Mouse (Mus musculus) forelimb bud, embryonic 11.5 days (tissue): ENCODE data around the gene Nup50.

Experiments
- DNase-seq: peaks from one replicate; pipeline ENCODE4 v3.0.0-alpha.2; 2012; ENCODE audit warnings: low read depth, low spot score

The Nup50 gene

GRCm38 (mm10) chr15:84953259-84953658 lies 30.0 kb downstream of the Nup50 start:
- DNase-seq, result no peak

- DNase-seq, result peak; percentile 16
Measured at GRCm38 (mm10) chr15:84957851-84958250, 34.6 kb downstream of the Nup50 start.

DNA sequence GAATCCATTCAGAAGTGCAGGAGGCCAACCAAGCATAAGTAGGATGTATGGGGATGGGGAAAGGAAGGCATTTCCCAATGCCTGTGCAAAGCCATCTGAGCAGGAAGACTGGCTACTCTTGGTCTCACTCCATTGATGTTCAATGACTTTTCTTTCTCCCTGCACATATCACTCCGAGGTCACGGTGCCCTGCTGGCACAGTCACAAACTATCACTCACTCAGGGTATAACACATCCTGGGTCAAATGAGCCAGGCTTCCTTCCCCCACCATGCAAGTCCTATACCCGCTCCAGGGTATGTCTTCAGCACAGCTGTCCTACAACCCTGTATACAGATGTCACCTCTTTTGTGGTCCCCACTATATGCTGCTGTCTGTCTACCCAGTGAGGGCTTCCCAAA lies 35.1 kb downstream of the Nup50 start:
- DNase-seq, result no peak

DNA sequence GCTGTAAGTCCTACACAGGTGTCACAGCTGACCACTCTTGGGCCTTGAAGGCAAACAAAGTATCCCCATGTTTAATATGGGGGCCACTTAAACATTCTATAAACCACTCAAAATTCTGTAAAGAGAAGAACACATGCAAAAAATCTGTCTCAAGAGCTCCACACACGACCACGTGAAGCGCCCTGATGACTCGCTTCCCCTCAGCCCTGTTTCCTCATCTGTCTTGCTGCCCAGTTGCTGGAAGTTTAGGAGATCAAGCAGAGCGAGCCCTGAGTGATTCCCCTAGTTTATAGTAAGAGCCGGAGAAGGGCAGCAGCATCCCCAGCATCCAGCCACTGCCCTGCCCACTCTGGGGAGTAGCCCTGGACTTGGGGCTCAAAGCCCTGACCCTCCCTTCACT lies 36.7 kb downstream of the Nup50 start:
- no peak for DNase-seq

- DNase-seq, result no peak
Measured at GRCm38 (mm10) chr15:84960692-84961091, 37.5 kb downstream of the Nup50 start.

DNA sequence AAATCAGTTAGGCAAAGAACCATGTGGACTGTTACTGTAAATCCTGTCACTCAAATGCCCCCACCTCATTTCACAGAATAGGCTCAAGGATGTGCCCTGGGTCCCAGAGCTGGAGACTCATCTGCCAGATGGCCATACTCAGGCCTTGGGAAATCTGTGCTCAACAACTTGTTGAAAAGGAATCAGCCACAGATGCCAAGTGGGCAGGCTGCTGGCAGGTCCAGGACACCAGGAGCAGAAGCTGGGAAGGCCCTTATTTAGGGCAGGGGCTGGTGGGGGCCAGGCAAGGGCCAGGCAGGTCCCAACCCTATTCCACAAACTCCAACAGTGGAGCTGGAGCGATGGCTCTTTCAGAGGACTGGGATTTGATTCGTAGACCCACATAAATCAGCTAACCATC lies 39.3 kb downstream of the Nup50 start:
- no peak for DNase-seq

DNA sequence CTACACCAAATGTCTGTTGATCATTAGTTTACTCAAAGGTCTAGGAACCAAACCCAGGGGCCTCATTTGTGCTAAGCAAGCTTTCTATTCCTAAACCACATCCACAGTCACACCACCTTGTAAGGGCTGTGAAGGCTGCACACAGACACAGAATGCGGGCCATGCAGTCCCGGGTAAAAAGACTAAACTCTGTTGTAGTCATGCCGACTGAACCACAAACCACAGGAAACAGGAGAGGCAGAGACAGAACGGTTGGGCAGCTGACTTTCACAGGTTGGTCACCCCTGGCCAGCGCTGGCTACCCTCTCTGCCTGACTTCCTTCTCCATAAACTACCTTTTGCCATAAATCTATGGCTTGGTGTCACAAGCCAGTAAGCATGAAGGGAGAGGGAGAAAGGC lies 41.6 kb downstream of the Nup50 start:
- no peak for DNase-seq

- peak; percentile 81 for DNase-seq
Measured at GRCm38 (mm10) chr15:84965575-84966360, 42.6 kb downstream of the Nup50 start.

DNA sequence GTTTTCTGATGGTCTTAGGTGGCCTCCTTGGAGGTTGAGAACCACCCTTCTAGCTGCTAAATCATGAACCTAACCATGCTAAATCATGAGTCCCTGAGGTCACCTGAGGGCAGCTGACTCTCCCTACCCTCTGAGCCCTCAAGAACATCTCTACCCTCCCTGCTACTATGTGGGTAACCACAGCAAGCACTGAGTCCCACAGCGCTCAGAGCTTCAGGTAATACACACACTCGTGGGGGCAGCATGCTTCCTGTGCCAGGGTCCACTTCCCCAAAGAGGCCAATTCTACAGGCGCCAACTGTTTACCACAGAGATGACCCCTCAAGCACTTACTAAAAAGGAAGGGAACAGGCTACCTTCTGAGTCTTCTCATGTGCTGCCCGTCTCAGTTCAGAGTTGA lies 45.3 kb downstream of the Nup50 start:
- DNase-seq, result no peak

GRCm38 (mm10) chr15:84972860-84973543 lies 49.8 kb downstream of the Nup50 start:
- no peak for DNase-seq

GRCm38 (mm10) chr15:84973544-84973871 lies 50.3 kb downstream of the Nup50 start:
- no peak for DNase-seq

GRCm38 (mm10) chr15:84975729-84976128 lies 52.5 kb downstream of the Nup50 start:
- DNase-seq, result no peak

DNA sequence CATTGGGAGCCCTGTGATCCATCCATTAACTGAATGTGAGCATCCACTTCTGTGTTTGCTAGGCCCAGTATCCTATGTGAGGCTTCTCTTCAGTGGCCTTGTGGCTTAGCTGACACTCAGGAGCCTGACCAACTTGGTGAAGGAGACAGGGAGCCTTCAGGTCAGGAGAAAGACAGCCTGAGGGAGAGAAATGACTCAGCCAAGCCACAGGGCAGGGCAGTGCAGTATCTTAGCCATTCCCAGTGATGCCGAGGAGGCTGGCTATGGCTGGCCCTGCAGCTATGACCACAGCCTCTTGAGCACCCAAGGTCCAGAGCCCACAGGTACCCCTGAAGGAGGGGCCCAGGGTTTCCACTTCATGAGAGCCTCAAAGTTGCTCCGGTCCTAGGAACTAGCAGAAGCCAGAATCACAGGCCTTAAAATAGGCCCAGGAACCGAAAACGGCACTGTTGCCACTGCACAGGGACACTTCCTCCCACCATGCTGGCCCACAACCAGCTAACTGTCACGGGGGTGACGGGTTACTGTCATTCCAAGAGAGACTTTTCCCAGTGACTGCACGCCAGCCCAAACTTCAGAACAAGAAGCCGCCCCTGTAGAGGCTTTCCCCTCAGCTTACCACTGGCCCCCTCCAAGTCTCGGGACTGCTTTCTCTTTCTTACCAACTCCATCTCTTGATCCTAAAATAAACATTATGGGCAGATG lies 58.5 kb downstream of the Nup50 start:
- DNase-seq, result no peak

DNA sequence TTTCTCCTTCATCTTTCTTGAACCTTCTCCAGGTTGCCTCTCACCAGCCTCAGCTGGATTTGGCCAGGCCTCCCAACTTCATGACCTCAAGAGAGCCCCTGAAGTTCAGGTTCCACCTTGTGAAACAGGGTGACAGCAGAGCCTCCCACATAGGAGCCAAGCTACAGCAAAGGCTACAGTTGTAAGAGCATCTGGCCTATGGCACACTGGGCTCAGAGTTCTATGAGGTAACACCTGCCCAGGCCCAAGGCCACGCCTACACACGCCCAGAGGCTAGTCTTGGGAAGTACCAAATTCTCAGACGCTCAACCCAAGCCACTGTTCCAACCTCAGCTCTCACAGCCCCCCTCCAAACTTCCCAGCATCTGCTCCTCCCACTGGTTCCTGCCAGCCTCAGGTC lies 59.7 kb downstream of the Nup50 start:
- no peak for DNase-seq

DNA sequence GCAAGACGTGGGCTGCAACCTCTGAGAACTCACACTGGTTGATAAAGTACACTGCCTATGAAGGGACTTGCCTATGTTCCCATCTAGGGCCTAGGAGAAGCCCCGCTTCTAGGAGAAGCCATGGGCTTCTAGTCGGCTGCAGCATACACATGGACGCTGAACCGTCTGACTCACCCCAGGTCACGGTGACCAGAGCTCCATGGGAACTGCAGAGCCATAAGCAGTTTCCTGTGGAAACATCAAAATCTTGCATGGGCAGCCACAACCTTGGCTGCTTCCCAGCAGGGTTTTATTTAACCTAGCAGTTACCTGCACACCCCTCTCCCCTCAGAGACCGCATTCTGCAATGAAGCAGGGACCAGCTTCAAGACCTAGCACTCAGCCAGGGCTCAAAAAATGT lies 60.5 kb downstream of the Nup50 start:
- DNase-seq, result no peak

GRCm38 (mm10) chr15:84985516-84986160 lies 62.4 kb downstream of the Nup50 start:
- no peak for DNase-seq

DNA sequence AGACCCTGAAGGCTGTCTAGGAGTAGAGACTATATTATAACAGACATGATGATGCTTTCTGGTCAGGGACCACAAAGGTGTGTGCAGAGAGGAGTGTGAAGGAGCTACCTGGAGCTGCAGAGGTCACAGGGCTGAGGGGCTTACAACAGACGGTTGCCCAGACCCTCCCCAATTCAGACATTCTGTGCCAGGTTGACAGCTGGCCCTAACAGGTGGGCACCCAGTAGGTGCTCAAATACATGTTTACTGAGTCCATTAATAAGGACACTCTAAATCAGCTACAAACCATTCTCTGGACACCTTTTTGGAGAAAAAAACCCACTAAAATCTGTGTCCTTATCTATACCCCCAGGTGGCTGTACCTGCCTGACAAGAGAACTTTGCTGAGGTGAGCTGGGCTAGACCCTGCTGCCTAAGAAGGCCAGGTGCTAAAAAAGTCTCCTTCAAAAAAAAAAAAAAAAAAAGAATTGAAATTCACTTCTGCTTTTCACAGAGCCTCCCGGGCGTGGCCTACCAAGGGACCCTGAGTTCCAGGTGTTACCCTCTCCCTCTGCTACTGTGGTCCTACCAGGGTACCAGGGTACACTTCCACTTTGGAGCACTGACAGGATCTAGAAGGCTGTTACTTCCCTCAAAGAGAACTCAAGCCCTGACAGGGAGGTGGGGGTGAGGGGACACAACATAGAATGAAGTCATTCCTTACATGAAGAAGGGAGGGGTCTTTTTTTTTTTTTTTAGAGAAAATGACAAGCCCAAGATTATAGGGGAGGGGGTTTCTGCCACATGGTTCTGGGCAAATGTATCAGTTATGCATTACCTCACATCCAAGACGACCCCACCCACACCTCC lies 63.2 kb downstream of the Nup50 start:
- DNase-seq, result no peak

DNA sequence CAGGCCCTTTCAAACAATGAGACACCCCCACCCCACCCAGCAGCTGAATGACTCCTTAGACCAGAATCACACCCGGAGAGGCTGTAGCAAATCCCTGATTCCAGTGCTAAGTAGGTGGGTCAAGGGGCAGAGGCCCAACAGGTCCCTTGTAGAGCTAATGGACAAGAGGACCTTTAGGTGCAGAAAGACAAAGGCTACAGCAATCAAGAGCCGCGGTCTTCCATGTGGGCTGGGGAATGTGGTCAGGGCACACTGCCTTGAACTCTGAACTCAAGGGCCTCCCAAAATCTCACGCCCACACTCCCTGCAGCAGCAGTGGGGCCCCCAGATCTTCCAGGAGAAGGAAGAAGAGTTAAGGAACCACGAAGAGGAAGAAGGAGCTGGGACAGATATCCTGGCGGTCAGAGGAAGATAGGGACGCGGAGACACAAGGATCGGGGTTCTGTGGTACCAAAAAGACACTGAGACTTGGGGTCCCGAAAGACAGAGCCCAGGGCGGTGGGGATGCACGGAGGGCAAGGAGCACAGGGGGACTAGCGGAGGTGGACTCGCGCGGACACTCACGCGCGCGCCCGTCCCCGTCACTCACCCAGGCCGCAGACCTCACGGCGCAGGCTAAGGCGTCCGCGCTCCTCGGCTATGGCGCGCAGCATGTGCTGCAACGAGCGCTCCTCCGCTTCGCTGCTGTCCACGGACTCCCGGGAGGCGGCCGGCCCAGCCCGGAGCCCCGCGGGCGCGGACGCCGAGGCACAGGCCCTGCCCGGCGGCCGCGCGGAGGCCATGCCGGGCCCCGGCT lies 64.0 kb downstream of the Nup50 start:
- DNase-seq, result no peak

DNA sequence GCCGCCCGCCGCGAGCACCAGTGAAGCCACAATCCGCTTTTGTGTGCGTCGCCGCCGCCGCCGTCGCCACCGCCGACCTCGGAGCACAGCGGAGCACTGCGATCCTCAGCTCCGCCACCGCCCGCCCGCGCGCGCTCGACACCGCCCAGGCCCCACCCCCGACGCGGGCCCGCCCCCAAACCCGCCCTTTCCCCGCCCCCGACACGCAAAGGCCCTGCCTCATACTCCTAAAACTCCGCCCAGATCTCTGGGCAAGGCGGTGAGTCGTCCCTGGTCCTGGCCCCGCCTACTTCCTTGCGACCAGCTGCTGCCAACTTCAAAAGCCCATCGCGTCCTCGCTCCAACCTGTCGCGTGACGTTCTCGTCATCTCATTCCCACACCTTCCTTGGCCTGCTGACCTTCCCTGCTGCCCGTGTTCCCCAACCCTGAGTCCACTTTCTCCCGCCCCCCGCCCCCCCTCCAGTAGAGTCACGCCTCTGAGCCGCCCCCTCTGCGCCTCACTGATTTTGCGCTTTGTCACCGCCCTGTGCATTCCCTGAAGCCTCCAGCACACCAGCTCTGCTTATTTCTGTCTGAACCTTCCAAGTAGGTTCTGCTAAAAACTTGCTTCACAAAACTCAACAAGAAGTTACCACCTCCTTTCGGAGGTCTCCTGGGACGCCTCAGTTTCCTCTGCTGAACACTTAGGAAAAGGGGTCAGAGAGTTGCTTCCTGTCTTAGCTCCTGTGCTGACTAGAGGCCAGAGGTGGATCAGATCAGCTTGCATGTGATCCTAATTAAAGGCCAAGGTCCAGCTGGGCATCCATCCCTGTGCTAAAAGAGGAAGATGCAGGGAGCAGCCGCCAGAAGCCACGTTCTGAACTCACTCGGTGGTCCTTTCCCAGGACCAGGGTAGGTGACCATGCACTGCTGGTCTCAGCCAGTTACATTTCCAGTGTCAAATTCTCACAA lies 64.9 kb downstream of the Nup50 start, which contains the start of gene 5031439G07Rik:
Gene 5031439G07Rik (minus strand): TSS at position 678 of the 952 bp plus-strand sequence.
- peak; percentile 96 for DNase-seq
